Mouse (Mus musculus): ENCODE measurements at regions not wholly inside any gene's neighbourhood (a gene's known extent, or its start where the extent isn't known, plus 50 kb on each side); places are given as distances from the start of the nearest gene placed in this dataset.

DNA sequence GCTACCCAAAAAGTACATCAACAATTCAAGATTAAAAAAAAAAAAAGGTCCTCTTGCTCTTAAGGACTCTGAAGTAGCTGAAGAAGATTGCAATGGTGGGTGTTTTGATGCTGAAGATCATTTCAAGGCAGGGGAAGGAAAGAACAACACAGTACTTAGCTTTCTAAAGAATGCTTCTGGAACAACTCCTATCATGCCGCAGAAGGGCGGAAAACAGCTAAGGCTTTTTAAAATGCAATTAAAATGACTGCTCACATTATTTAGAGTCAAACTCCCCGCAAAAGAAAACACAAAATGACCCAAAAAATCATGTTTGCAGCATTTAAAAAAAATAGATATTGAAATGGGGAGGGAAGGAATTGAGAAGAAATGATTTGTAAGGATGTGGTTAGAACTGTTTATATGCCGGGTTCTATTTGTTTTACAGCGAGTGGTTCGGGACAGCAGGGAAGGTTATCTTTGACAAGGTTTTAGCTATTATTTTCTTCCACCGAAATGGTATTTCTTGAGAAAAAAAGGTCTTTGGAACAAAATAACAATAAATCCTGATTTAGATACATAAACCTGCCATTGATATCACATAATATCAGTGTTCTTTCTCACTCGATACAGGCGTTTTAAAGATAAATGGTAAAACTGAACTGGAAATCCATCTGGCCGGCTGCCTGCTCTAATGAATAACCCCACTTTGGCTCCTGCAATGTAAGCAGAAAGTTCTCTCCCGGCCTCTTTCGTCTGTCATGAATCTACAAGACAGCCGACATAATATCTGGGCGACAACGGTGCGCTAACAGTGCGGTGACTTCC lies 127.6 kb downstream of the Gm10295 start:
- no peak overlapping the region for H3K4me3 ChIP-seq (ENCODE audit: low read depth, low read length)
- no peaks in the 10 kb centered on the region for H3K36me3 ChIP-seq (ENCODE audit: control insufficient read depth, insufficient read depth, low read length)
- 90% methylated on average over 17 of the region's 17 CpGs for WGBS
- H3K9me3 ChIP-seq (replicated peaks; ENCODE audit: control insufficient read depth, low read length, poor library complexity, severe bottlenecking) = no peaks in the 10 kb centered on the region
- H3K27ac ChIP-seq (ENCODE audit: low read length) = no peak overlapping the region
- H3K27me3 ChIP-seq (ENCODE audit: control insufficient read depth, insufficient read depth, low read depth, low read length) = no peaks in the 10 kb centered on the region
- H3K4me1 ChIP-seq (ENCODE audit: control insufficient read depth, insufficient read depth, low read length) = no peaks in the 10 kb centered on the region
- no peak overlapping the region for H3K9ac ChIP-seq (ENCODE audit: low read depth, low read length)
- no peak overlapping the region for H3K4me2 ChIP-seq (ENCODE audit: low read length)
- ATAC-seq = no peak

DNA sequence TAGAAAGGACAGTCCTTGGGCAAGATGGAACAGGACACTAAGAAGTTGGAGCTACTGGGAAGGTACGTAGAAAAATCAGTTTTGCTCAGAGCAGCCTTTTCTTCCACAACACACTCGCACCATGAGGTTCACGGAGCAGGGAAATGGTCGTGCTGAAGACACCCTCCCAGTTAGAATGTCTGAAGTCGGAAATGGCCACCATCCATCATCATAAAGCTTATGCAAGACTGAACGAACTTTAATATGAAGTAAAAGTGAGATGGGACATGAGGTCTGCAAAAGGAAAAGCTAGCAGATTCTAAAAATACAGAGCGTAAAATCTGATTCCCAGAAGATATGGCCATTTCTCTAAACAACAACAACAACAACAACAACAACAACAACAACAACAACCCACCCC lies 133.9 kb downstream of the Gm10295 start:
- Histone ChIP-seq H3K9ac (ENCODE audit: low read depth, low read length) (no peak overlapping the region), H3K9me3 (replicated peaks; ENCODE audit: control insufficient read depth, low read length, poor library complexity, severe bottlenecking) (no peaks in the 10 kb centered on the region), H3K36me3 (ENCODE audit: control insufficient read depth, insufficient read depth, low read length) (no peaks in the 10 kb centered on the region), H3K4me1 (ENCODE audit: control insufficient read depth, insufficient read depth, low read length) (no peaks in the 10 kb centered on the region), H3K4me3 (ENCODE audit: low read depth, low read length) (no peak overlapping the region), H3K27me3 (ENCODE audit: control insufficient read depth, insufficient read depth, low read depth, low read length) (no peaks in the 10 kb centered on the region), H3K4me2 (ENCODE audit: low read length) (no peak overlapping the region), H3K27ac (ENCODE audit: low read length) (no peak overlapping the region)
- 91% methylated on average over 7 of the region's 7 CpGs for WGBS
- ATAC-seq = no peak

GRCm38 (mm10) chr7:71216808-71217207 lies 134.5 kb downstream of the Gm10295 start:
- Histone ChIP-seq H3K9ac (ENCODE audit: low read depth, low read length) (no peak overlapping the region), H3K36me3 (ENCODE audit: control insufficient read depth, insufficient read depth, low read length) (no peaks in the 10 kb centered on the region), H3K4me1 (ENCODE audit: control insufficient read depth, insufficient read depth, low read length) (no peaks in the 10 kb centered on the region), H3K4me2 (ENCODE audit: low read length) (no peak overlapping the region), H3K27ac (ENCODE audit: low read length) (no peak overlapping the region), H3K4me3 (ENCODE audit: low read depth, low read length) (no peak overlapping the region), H3K9me3 (replicated peaks; ENCODE audit: control insufficient read depth, low read length, poor library complexity, severe bottlenecking) (no peaks in the 10 kb centered on the region), H3K27me3 (ENCODE audit: control insufficient read depth, insufficient read depth, low read depth, low read length) (no peaks in the 10 kb centered on the region)
- WGBS = 72% methylated on average over 2 of the region's 2 CpGs
- no peak for ATAC-seq

- no peak overlapping the region for H3K9ac ChIP-seq (ENCODE audit: low read depth, low read length)
- no peaks in the 10 kb centered on the region for H3K27me3 ChIP-seq (ENCODE audit: control insufficient read depth, insufficient read depth, low read depth, low read length)
- WGBS = 79% methylated on average over 13 of the region's 13 CpGs
- ATAC-seq = no peak
- H3K36me3 ChIP-seq (ENCODE audit: control insufficient read depth, insufficient read depth, low read length) = no peaks in the 10 kb centered on the region
- H3K4me1 ChIP-seq (ENCODE audit: control insufficient read depth, insufficient read depth, low read length) = no peaks in the 10 kb centered on the region
- H3K4me3 ChIP-seq (ENCODE audit: low read depth, low read length) = no peak overlapping the region
- no peaks in the 10 kb centered on the region for H3K9me3 ChIP-seq (replicated peaks; ENCODE audit: control insufficient read depth, low read length, poor library complexity, severe bottlenecking)
- H3K27ac ChIP-seq (ENCODE audit: low read length) = no peak overlapping the region
- H3K4me2 ChIP-seq (ENCODE audit: low read length) = no peak overlapping the region
Measured at GRCm38 (mm10) chr7:71214500-71215055, 136.7 kb downstream of the Gm10295 start.

DNA sequence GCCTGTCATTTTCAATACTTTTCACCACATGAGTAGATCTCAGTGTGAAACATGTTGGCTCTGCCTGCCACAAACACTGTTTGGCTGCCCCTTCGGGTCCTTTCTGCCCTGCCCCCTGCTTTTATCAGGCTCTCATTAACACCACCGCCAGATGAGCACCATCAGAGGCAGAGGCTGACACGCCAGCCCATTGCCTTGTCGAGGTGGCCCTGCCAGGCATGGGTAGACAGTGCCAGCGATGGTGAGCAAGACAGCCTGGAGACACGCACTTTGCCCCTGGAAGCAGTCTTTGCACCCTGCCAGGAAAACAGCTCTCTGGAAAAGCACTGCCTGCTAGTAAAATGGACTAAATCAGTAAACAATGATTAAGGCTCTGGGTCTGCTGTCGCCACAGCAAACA lies 158.2 kb downstream of the Gm10295 start:
- 0 out of 2 replicates have a peak, but pooled peaks cover 2% of the 10 kb centered on the region for H3K9me3 ChIP-seq (replicated peaks; ENCODE audit: control insufficient read depth, low read length, poor library complexity, severe bottlenecking)
- H3K36me3 ChIP-seq (ENCODE audit: control insufficient read depth, insufficient read depth, low read length) = no peaks in the 10 kb centered on the region
- no peak overlapping the region for H3K9ac ChIP-seq (ENCODE audit: low read depth, low read length)
- no peaks in the 10 kb centered on the region for H3K27me3 ChIP-seq (ENCODE audit: control insufficient read depth, insufficient read depth, low read depth, low read length)
- 24% methylated on average over 7 of the region's 7 CpGs for WGBS
- peaks cover 3% of the 10 kb centered on the region; the same call in 1 of the 2 replicates for H3K4me1 ChIP-seq (ENCODE audit: control insufficient read depth, insufficient read depth, low read length)
- no peak for ATAC-seq
- no peak overlapping the region for H3K4me3 ChIP-seq (ENCODE audit: low read depth, low read length)
- peak overlapping the region; percentile 36 for H3K4me2 ChIP-seq (ENCODE audit: low read length)
- H3K27ac ChIP-seq (ENCODE audit: low read length) = no peak overlapping the region; the same call in 1 of the 2 replicates

DNA sequence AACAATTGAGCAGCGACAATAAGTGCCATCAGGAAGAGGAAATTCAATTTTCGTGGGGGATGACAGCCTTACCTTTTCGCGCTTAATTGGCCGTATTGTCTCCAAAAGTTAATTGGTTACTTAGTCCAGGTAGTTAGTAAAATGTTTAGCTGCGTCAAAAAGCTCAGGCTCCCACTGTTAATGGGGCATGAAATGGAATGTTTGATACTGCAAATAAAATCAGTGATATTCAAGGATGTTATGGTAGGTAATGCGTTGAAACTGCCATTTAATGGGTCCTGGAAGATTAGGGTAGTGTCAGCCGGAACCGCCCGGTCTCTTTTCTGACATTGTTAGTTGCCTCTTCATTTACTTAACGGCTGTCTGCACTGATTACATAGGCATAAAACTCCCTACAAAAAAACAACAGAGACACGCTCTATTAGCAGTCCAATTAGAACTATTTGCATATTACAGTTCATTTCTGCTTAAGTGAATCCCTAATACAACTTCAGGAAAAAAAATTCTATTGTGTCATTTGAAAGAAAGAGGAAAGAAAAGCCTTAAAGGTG lies 161.0 kb downstream of the Gm10295 start:
- ATAC-seq = no peak
- peaks cover 3% of the 10 kb centered on the region; the same call in 1 of the 2 replicates for H3K4me1 ChIP-seq (ENCODE audit: control insufficient read depth, insufficient read depth, low read length)
- 57% methylated on average over 12 of the region's 12 CpGs for WGBS
- no peak overlapping the region for H3K4me3 ChIP-seq (ENCODE audit: low read depth, low read length)
- 0 out of 2 replicates have a peak, but pooled peaks cover 2% of the 10 kb centered on the region for H3K9me3 ChIP-seq (replicated peaks; ENCODE audit: control insufficient read depth, low read length, poor library complexity, severe bottlenecking)
- H3K27me3 ChIP-seq (ENCODE audit: control insufficient read depth, insufficient read depth, low read depth, low read length) = no peaks in the 10 kb centered on the region
- no peak overlapping the region for H3K4me2 ChIP-seq (ENCODE audit: low read length)
- H3K9ac ChIP-seq (ENCODE audit: low read depth, low read length) = no peak overlapping the region
- H3K27ac ChIP-seq (ENCODE audit: low read length) = no peak overlapping the region
- no peaks in the 10 kb centered on the region for H3K36me3 ChIP-seq (ENCODE audit: control insufficient read depth, insufficient read depth, low read length)

- ATAC-seq = no peak
- H3K27ac ChIP-seq (ENCODE audit: low read length) = no peak overlapping the region
- H3K27me3 ChIP-seq (ENCODE audit: control insufficient read depth, insufficient read depth, low read depth, low read length) = no peaks in the 10 kb centered on the region
- 62% methylated on average over 6 of the region's 6 CpGs for WGBS
- no peak overlapping the region for H3K4me2 ChIP-seq (ENCODE audit: low read length)
- no peaks in the 10 kb centered on the region for H3K36me3 ChIP-seq (ENCODE audit: control insufficient read depth, insufficient read depth, low read length)
- H3K4me3 ChIP-seq (ENCODE audit: low read depth, low read length) = no peak overlapping the region
- peaks cover 3% of the 10 kb centered on the region; the same call in 1 of the 2 replicates for H3K4me1 ChIP-seq (ENCODE audit: control insufficient read depth, insufficient read depth, low read length)
- H3K9ac ChIP-seq (ENCODE audit: low read depth, low read length) = no peak overlapping the region
- 0 out of 2 replicates have a peak, but pooled peaks cover 2% of the 10 kb centered on the region for H3K9me3 ChIP-seq (replicated peaks; ENCODE audit: control insufficient read depth, low read length, poor library complexity, severe bottlenecking)
Measured at GRCm38 (mm10) chr7:71189757-71190156, 161.5 kb downstream of the Gm10295 start.

DNA sequence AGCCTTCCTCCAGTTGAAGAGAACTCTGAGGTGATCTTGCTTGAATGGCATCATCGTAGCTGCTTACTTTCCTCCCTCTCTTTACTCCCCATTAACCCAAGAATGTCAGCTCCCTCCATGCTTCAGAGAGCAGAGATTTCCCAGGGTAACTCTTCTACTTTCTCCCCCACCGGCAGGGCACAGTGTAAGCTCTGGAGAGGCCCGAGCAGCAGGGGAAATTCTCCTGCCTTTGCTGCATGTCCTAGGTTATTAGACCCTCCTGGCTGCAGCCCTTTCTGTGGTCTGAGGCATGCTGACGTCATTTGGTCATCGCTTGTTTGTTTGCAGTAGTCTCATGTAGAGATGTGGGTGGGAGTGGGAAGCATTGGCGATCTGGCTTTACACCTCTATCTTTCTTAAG lies 163.2 kb downstream of the Gm10295 start:
- Histone ChIP-seq H3K4me3 (ENCODE audit: low read depth, low read length) (no peak overlapping the region), H3K4me2 (ENCODE audit: low read length) (no peak overlapping the region), H3K27me3 (ENCODE audit: control insufficient read depth, insufficient read depth, low read depth, low read length) (no peaks in the 10 kb centered on the region), H3K36me3 (ENCODE audit: control insufficient read depth, insufficient read depth, low read length) (no peaks in the 10 kb centered on the region), H3K27ac (ENCODE audit: low read length) (no peak overlapping the region), H3K9ac (ENCODE audit: low read depth, low read length) (no peak overlapping the region), H3K4me1 (ENCODE audit: control insufficient read depth, insufficient read depth, low read length) (peaks cover under 1% of the 10 kb centered on the region; the same call in 1 of the 2 replicates), H3K9me3 (replicated peaks; ENCODE audit: control insufficient read depth, low read length, poor library complexity, severe bottlenecking) (0 out of 2 replicates have a peak, but pooled peaks cover 2% of the 10 kb centered on the region)
- WGBS = 15% methylated on average over 6 of the region's 6 CpGs
- ATAC-seq = no peak

GRCm38 (mm10) chr7:71174871-71175270 lies 176.4 kb downstream of the Gm10295 start:
- Histone ChIP-seq H3K36me3 (ENCODE audit: control insufficient read depth, insufficient read depth, low read length) (no peaks in the 10 kb centered on the region), H3K4me2 (ENCODE audit: low read length) (no peak overlapping the region), H3K27me3 (ENCODE audit: control insufficient read depth, insufficient read depth, low read depth, low read length) (no peaks in the 10 kb centered on the region), H3K27ac (ENCODE audit: low read length) (no peak overlapping the region), H3K4me3 (ENCODE audit: low read depth, low read length) (no peak overlapping the region), H3K9me3 (replicated peaks; ENCODE audit: control insufficient read depth, low read length, poor library complexity, severe bottlenecking) (no peaks in the 10 kb centered on the region), H3K4me1 (ENCODE audit: control insufficient read depth, insufficient read depth, low read length) (no peaks in the 10 kb centered on the region), H3K9ac (ENCODE audit: low read depth, low read length) (no peak overlapping the region)
- no peak for ATAC-seq
- WGBS = 92% methylated on average over 4 of the region's 4 CpGs

All from midbrain, embryonic 16.5 days (tissue).